Mouse (Mus musculus) kidney, adult 2 months (tissue): Measurements from ENCODE around the gene Fry.

Experiments
- CTCF ChIP-seq: fragments of 200-500 bp; conservative IDR thresholded peaks from 2 replicates; pipeline ENCODE4 v1.5.1; 2011; ENCODE audit warnings: low read depth, mild to moderate bottlenecking, control low read depth, low read length, moderate library complexity, mixed read lengths; ENCODE audit not compliant: insufficient read depth, insufficient read length
- POLR2A ChIP-seq: fragments of 200-500 bp; IDR thresholded peaks from one replicate; pipeline ENCODE4 v1.6.1; 2011; ENCODE audit warnings: low read depth, low read length, control low read depth

GRCm38 (mm10) chr5:150521937-150522866 lies 403.8 kb downstream of the Fry start, which contains the start of gene Brca2:
- peak; percentile 47 for TF ChIP-seq POLR2A
- TF ChIP-seq CTCF: no peak
